Mouse (Mus musculus) embryo, embryonic 11 days (tissue): ENCODE measurements at regions not wholly inside any gene's neighbourhood (a gene's known extent, or its start where the extent isn't known, plus 50 kb on each side); places are given as distances from the start of the nearest gene placed in this dataset.

Source experiments
- DNase-seq: peaks from one replicate; pipeline ENCODE4 v3.0.0-alpha.2; 2015

GRCm38 (mm10) chr16:84100444-84100843 lies 414.5 kb upstream of the A730009L09Rik start:
- DNase-seq = no peak

GRCm38 (mm10) chr16:84111610-84112009 lies 403.3 kb upstream of the A730009L09Rik start:
- DNase-seq = no peak

GRCm38 (mm10) chr16:84117556-84117955 lies 397.4 kb upstream of the A730009L09Rik start:
- DNase-seq = no peak

- peak; percentile 29 for DNase-seq
Observed at GRCm38 (mm10) chr16:84135651-84136200, 379.2 kb upstream of the A730009L09Rik start.

- DNase-seq = no peak
Observed at GRCm38 (mm10) chr16:84151872-84152271, 363.0 kb upstream of the A730009L09Rik start.

- DNase-seq = no peak
Observed at GRCm38 (mm10) chr16:84172080-84172479, 342.8 kb upstream of the A730009L09Rik start.
